8 mouse cellular contexts compared by ENCODE assay signal in the genomic region with DNA sequence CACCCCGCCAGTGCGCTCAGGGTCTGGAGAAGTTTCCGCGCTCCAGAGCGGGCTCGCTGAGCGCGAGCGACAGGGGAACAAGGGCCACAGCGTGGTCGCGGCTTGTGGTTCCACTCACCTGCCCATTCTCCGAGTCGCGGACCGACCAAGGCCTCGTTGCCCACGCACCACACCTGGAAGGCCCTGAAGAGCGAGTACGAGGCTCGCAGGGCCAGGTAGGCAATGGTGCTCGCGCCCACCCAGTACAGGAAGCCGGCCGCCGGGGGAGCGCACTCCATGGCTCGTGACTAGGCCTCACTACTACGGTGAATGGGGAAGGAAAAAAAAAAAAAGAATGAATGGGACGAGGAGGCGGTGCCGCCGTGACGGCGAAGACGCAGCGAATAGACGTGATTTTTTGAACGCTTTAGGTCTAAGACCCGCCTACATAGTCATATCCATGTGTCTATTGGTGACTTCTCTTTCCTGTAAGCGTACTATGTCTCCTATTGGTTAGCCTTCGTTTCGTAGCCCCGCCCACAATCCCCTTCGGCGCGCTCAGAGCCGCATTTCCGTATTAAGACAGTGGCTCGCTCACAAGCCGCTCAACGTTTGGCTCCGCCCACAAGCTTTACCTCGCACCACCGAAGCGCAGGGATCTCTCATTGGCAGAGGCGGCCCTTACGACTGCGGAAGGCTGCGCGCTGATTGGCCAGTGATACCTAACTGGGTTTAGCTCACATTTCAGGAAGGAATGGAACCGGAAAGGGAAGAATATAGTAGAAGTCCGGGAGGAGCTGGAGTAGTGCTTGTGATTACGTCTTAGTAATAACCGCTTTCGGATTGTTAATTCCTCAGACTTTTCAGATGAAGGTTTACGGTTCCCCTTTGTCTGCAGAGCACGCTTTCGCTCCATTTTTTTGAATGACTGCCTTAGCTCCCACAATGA. TPM values are rescaled to one million over a fixed set of nuclear protein-coding genes. Genes with fewer than 3 reads are reported as not detected.
DNase-seq lines count a peak whose midpoint lies in the region; ATAC-seq lines count a peak whose summit lies in the region.

A gene (minus strand): TSS at position 373 of the 928 bp plus-strand sequence.

- no peaks in the 10 kb centered on the region for H3K36me3 ChIP-seq in hindbrain, embryonic 14.5 days (replicated peaks; ENCODE audit: control insufficient read depth, insufficient read depth)

- WGBS in hindbrain, embryonic 14.5 days: under 1% methylated on average over 66 of the region's 69 CpGs

- H3K27ac ChIP-seq in hindbrain, embryonic 14.5 days: peak within 1 kb of the TSS; percentile 91

- peak within 1 kb of the TSS; percentile 92 for H3K9ac ChIP-seq in hindbrain, embryonic 14.5 days

- H3K4me2 ChIP-seq in hindbrain, embryonic 14.5 days (replicated peaks): peak within 1 kb of the TSS; percentile 83

- ATAC-seq in hindbrain, embryonic 14.5 days (ENCODE audit: low FRiP score): peak; percentile 100

- H3K4me1 ChIP-seq in hindbrain, embryonic 14.5 days (replicated peaks; ENCODE audit: control insufficient read depth, insufficient read depth, low read length): peaks cover 27% of the 10 kb centered on the region; the same call in 1 of the 2 replicates

- peak; percentile 100 for DNase-seq in R1 (ENCODE audit: low read depth, low spot score)
- peak; percentile 97 to 99 for DNase-seq in cerebellum, postnatal 25 days
- peak; percentile 98 to 99 for DNase-seq in frontal cortex, postnatal 25 days (ENCODE audit: low spot score in 2 of 2)
- DNase-seq in hindbrain, embryonic 14.5 days (ENCODE audit: low spot score): peak; percentile 100
- peak; percentile 98 to 99 for DNase-seq in layer of hippocampus, postnatal 36 days
- DNase-seq in lung, postnatal 36 days: peak; percentile 100
- peak; percentile 100 for DNase-seq in retina, postnatal 1 day
- DNase-seq in urinary bladder, adult 18-20 months (ENCODE audit: low spot score in 2 of 2): peak; percentile 87 to 99

- no peaks in the 10 kb centered on the region for H3K27me3 ChIP-seq in hindbrain, embryonic 14.5 days (ENCODE audit: control insufficient read depth, insufficient read depth, low read length)

- H3K9me3 ChIP-seq in hindbrain, embryonic 14.5 days (ENCODE audit: control insufficient read depth, low read length): no peaks in the 10 kb centered on the region

- H3K4me3 ChIP-seq in hindbrain, embryonic 14.5 days (replicated peaks; ENCODE audit: low read length): peak within 1 kb of the TSS; percentile 81

RNA-seq across cellular contexts. Expression of the gene that starts here (rescaled TPM):
- 136 and 146 TPM in 2 replicates for polyA plus RNA-seq in hindbrain, embryonic 14.5 days (2014; fragmentation: Nextera tagmentation; extraction: Ambion mirVana)
- 10 to 100 TPM; 70.5 to 71.0 TPM for total RNA-seq in layer of hippocampus, postnatal 36 days (2021)

Comparison
In these comparisons a context has a peak if more than half of its experiments do, and no peak if none do; other contexts are left out.
1. Peak in every context shown above with its lines: DNase-seq, ATAC-seq, H3K4me3 ChIP-seq and H3K27ac ChIP-seq.